Mouse (Mus musculus) adrenal gland, postnatal 4 days (tissue): ENCODE data around the gene Rgs4. TPM values are rescaled to one million over a fixed set of nuclear protein-coding genes. Genes with fewer than 3 reads are reported as not detected.

Source experiments
- DNase-seq, 2 experiments: peaks; one replicate each; pipeline ENCODE4 v3.0.0; 2021 to 2022; ENCODE audit warnings: low spot score in 2 of 2, mixed read lengths in 2 of 2
- total RNA-seq, 2 experiments: library from RNA; stranded (reverse); gene quantifications; 2 replicates each; pipeline ENCODE4 v1.2.3; 2021

Rgs4 gene
- total RNA-seq, 2 experiments from 2014 or later: 52.7 to 55.5 TPM

GRCm38 (mm10) chr1:169693040-169693439, 54.4 kb downstream of the Rgs4 start:
- DNase-seq: no peak

Other genes with a start within 250 kb of the Rgs4 start
- gene Nuf2, start 216.2 kb downstream of the Rgs4 start, total RNA-seq: 10 to 100 TPM; 21.8 to 22.6 TPM
- 10 to 100 TPM; 35.0 to 39.2 TPM for gene Rgs5, start 92.1 kb downstream of the Rgs4 start, total RNA-seq
- gene Ccdc190, start 181.0 kb upstream of the Rgs4 start, total RNA-seq: under 1 TPM; 0.34 to 0.59 TPM
- 10 to 100 TPM; 10.5 to 12.5 TPM for gene Hsd17b7, start 221.6 kb upstream of the Rgs4 start, total RNA-seq